Mouse (Mus musculus) spleen, adult 2 months (tissue): ENCODE results near the gene Tenm3. TPM values are rescaled to one million over a fixed set of nuclear protein-coding genes. Genes with fewer than 3 reads are reported as not detected.

ENCODE experiments used
- DNase-seq, 2 experiments: peaks; one replicate each; pipeline versions ENCODE4 v3.0.0 to v3.0.0-alpha.2; 2012 to 2021; ENCODE audit warnings: low spot score in 2 of 2, low read depth in 1 of 2
- H3K27ac ChIP-seq: fragments of 200-500 bp; 2 replicates; pipeline ENCODE4 v1.5.1; 2012; ENCODE audit warnings: low read length, inconsistent platforms; ENCODE audit not compliant: insufficient read depth
- H3K27me3 ChIP-seq: fragments of 200-500 bp; 2 replicates; pipeline ENCODE4 v1.6.1; 2012; ENCODE audit warnings: mild to moderate bottlenecking, moderate library complexity, low read length, inconsistent platforms; ENCODE audit not compliant: control insufficient read depth, insufficient read depth
- H3K36me3 ChIP-seq: fragments of 200-500 bp; 2 replicates; pipeline ENCODE4 v1.6.1; 2012; ENCODE audit warnings: mild to moderate bottlenecking, low read length, inconsistent platforms; ENCODE audit not compliant: control insufficient read depth, insufficient read depth
- H3K4me1 ChIP-seq: fragments of 200-500 bp; 2 replicates; pipeline ENCODE4 v1.6.1; 2011; ENCODE audit warnings: inconsistent platforms; ENCODE audit not compliant: control insufficient read depth, insufficient read depth, insufficient read length
- H3K4me3 ChIP-seq: fragments of 200-500 bp; 2 replicates; pipeline ENCODE4 v1.5.1; 2011; ENCODE audit warnings: mild to moderate bottlenecking, inconsistent platforms; ENCODE audit not compliant: insufficient read depth, insufficient read length; ENCODE audit errors: extremely low read depth
- CTCF ChIP-seq: fragments of 200-500 bp; IDR thresholded peaks from 2 replicates; pipeline ENCODE4 v1.5.1; 2011; ENCODE audit warnings: mild to moderate bottlenecking, inconsistent platforms; ENCODE audit not compliant: insufficient read depth, insufficient read length, insufficient replicate concordance; ENCODE audit errors: extremely low read depth
- POLR2A ChIP-seq: fragments of 200-500 bp; IDR thresholded peaks from 2 replicates; pipeline ENCODE4 v1.6.1; 2011; ENCODE audit warnings: low read depth, low read length, inconsistent platforms
- WGBS: fragments of 180-500 bp; shearing (Covaris S2); methylation state at CpG from one replicate; pipeline ENCODE4 v1.1.7; 2018; 5-methylcytosine and 5-hydroxymethylcytosine counted together
- polyA plus RNA-seq: library from polyadenylated mRNA; depleted of rRNA; stranded (reverse); fragments of >200 nt; gene quantifications from 2 replicates; pipeline ENCODE4 v1.2.3, GENCODE M21; 2012

The Tenm3 gene
- polyA plus RNA-seq, 1 experiment, result 0.48 TPM

- no peaks in the 10 kb centered on the region for H3K4me1 ChIP-seq
- no peak for DNase-seq
- no peak overlapping the region for H3K27ac ChIP-seq
- 90% methylated on average over 11 of the region's 11 CpGs for WGBS
- no peaks in the 10 kb centered on the region for H3K36me3 ChIP-seq
- no peaks in the 10 kb centered on the region for H3K27me3 ChIP-seq
- H3K4me3 ChIP-seq, result no peak overlapping the region
- TF ChIP-seq CTCF (no peak), POLR2A (no peak)
Measured at GRCm38 (mm10) chr8:48281855-48282254, 561.9 kb downstream of the Tenm3 start.

- H3K4me3 ChIP-seq, result no peak overlapping the region
- 87% methylated on average over 2 of the region's 2 CpGs for WGBS
- no peaks in the 10 kb centered on the region for H3K36me3 ChIP-seq
- DNase-seq, result no peak
- H3K4me1 ChIP-seq, result no peaks in the 10 kb centered on the region
- no peaks in the 10 kb centered on the region for H3K27me3 ChIP-seq
- TF ChIP-seq POLR2A (no peak), CTCF (no peak)
- H3K27ac ChIP-seq, result no peak overlapping the region
Measured at GRCm38 (mm10) chr8:48279360-48279759, 564.4 kb downstream of the Tenm3 start.

GRCm38 (mm10) chr8:48277986-48278635, 565.6 kb downstream of the Tenm3 start:
- DNase-seq, result no peak
- TF ChIP-seq CTCF, result no peak
- no peak for TF ChIP-seq POLR2A
- Histone ChIP-seq H3K4me3 (no peak overlapping the region), H3K4me1 (no peaks in the 10 kb centered on the region), H3K27ac (no peak overlapping the region), H3K36me3 (no peaks in the 10 kb centered on the region), H3K27me3 (no peaks in the 10 kb centered on the region)
- WGBS, result 91% methylated on average over 15 of the region's 15 CpGs

- H3K27ac ChIP-seq, result no peak overlapping the region
- no peaks in the 10 kb centered on the region for H3K27me3 ChIP-seq
- TF ChIP-seq POLR2A (no peak), CTCF (no peak)
- DNase-seq, result no peak
- no peaks in the 10 kb centered on the region for H3K4me1 ChIP-seq
- 93% methylated on average over 11 of the region's 11 CpGs for WGBS
- no peaks in the 10 kb centered on the region for H3K36me3 ChIP-seq
- no peak overlapping the region for H3K4me3 ChIP-seq
Measured at GRCm38 (mm10) chr8:48275066-48275465, 568.7 kb downstream of the Tenm3 start.

GRCm38 (mm10) chr8:48274566-48274965, 569.2 kb downstream of the Tenm3 start:
- no peaks in the 10 kb centered on the region for H3K4me1 ChIP-seq
- TF ChIP-seq CTCF (no peak), POLR2A (no peak)
- H3K27me3 ChIP-seq, result no peaks in the 10 kb centered on the region
- H3K27ac ChIP-seq, result no peak overlapping the region
- DNase-seq, result no peak
- 90% methylated on average over 11 of the region's 11 CpGs for WGBS
- no peaks in the 10 kb centered on the region for H3K36me3 ChIP-seq
- H3K4me3 ChIP-seq, result no peak overlapping the region

GRCm38 (mm10) chr8:48268638-48269037, 575.1 kb downstream of the Tenm3 start:
- 92% methylated on average over 10 of the region's 10 CpGs for WGBS
- TF ChIP-seq POLR2A, result no peak
- no peak for TF ChIP-seq CTCF
- Histone ChIP-seq H3K36me3 (no peaks in the 10 kb centered on the region), H3K4me3 (no peak overlapping the region), H3K4me1 (no peaks in the 10 kb centered on the region), H3K27me3 (no peaks in the 10 kb centered on the region), H3K27ac (no peak overlapping the region)
- no peak for DNase-seq

- H3K27ac ChIP-seq, result no peak overlapping the region
- 91% methylated on average over 10 of the region's 10 CpGs for WGBS
- no peak for TF ChIP-seq CTCF
- no peak for TF ChIP-seq POLR2A
Measured at GRCm38 (mm10) chr8:48260265-48260664, 583.5 kb downstream of the Tenm3 start.

More at GRCm38 (mm10) chr8:48260265-48260664, 583.5 kb downstream of the Tenm3 start:
- DNase-seq, result no peak
- H3K4me3 ChIP-seq, result no peak overlapping the region
- H3K27me3 ChIP-seq, result no peaks in the 10 kb centered on the region
- H3K36me3 ChIP-seq, result no peaks in the 10 kb centered on the region
- no peaks in the 10 kb centered on the region for H3K4me1 ChIP-seq
